Mouse (Mus musculus): ENCODE data around the gene Prep.

The Prep gene

DNA sequence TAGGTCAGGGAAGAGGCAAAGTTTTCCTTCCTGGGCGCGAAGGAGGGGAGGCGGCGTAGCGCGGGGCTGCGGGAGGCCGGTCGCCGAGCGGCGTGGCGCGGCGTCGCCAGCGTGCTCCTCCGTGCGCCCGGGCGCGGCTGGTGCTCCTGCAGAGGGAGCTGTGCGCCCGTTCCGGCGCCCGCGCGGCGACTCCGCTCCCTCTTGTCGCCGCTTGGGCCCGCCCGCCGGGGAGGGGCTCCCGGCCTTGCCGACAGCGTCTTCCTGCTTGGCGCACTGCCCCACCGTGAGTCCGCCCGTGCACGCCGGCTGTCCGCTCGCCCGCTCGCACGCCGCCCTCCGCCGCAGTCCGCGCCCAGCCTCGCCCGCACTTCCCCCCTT is at the start of gene Prep:
Gene Prep (plus strand): TSS at position 273 of the 378 bp plus-strand sequence.
- DNase-seq: peak; percentile 93

DNA sequence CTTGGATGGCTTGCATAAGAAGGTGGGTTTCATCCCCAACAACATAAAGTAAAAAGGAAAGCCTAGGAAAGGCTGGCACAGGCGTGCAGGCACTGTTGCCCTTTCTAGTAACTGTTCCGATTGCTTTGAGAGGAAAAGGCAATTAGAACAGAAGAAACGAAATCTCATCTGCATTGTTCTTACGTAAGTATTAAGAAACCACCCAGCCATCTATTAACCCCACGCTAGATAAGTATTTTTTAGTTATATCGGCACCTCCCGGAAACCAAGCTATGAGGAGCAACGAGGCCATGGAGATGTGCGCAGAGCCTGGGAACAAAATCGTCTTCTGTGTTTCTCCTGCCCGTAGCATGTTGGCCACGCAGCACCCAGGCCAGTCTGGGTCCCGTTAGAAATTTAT is 49.7 kb upstream of the Prep start:
- no peak for DNase-seq

DNA sequence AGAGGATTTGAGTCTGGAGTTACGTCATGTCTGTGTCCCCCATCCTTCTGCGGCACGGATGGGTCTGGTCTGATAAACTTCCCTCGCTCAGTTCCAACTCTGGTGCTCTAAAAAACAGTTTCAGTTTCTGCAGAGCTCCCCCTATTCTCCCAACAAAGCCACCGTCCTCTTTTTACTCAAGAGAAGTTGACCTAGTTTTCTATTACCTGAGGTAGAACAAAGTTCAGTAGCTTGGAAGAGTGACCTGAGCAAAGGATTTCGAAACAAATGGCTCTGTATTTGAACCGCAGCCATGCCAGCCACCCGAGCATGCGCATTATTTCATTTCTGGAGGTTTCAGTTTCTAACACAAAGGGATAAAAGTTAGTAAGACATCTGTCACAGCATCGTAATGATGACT is 49.2 kb upstream of the Prep start:
- DNase-seq: peak; percentile 66

DNA sequence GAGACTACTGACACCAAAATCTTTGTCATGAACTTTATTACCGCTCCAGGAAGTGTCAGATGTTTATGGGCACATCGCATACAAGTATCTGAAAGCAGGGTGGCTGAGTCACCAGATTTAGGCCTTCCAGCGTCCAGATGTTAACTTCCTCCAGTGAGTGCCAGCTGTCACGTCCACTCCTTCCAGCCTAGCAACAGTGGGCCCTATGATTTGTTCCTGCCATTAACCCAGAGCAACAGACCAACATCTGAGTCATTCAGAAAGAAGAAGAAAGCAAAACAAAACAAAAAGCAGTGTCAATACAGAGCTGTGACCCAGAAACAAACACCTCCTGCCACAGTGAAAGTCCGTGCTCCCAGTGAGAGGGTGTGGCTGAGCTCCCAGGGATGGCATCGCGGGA is 47.6 kb upstream of the Prep start:
- DNase-seq: no peak

DNA sequence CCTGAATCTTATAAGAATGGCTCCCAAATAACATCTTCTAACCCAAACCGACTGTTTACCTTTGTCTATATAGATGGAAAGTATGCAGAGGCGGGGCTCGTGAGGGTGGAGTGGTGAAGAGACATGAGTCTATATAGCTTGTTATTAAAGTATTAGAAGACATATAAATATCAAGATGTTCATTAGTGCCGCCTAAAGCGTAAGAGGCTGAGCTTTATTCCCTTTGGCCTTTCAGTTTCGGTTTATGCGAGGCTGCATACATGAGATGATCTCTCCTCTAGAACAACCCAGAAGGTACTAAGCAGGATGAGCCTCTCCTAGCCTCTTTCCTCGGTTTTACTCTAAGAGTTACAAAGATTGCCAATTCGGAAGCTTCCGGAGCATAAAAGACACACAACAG is 47.2 kb upstream of the Prep start:
- DNase-seq: no peak

DNA sequence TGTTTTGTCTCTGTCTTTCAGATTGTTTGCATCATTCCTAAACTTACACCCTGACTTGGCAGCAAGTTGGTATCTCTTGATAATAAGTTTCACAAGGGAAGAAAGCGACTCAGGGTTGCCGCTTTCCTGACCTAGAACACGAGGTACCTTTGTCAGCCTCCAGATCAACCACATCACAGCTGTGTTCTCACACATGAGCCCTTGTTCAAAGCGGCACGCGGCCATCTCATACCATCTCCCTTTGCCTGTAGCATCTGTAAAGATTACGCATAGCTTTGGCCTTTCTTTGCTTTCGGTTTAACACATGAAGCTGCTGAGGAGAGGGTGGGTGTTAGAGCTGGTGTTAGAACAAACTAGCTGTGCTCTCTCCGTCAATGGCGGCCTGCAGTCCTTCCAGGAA is 46.7 kb upstream of the Prep start:
- no peak for DNase-seq

DNA sequence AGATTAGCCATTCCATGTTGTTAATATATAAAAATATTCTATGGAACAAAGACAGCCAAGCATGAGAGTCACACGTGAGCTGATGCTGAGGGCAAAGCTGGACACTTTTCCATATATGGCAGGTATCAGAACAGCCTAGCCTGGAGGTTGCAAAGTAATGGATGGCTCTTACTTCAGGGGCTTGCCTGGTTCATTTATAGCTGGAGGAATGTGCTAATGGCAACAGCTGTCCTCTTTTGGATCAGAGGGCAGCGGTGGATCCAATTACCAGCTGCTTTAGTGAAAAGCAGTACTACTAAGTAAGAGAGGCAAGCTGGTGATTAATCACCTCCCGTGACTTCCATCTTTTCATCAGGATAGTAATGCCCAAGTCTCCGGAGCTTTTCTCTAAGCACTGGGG is 41.8 kb upstream of the Prep start:
- DNase-seq: no peak

DNA sequence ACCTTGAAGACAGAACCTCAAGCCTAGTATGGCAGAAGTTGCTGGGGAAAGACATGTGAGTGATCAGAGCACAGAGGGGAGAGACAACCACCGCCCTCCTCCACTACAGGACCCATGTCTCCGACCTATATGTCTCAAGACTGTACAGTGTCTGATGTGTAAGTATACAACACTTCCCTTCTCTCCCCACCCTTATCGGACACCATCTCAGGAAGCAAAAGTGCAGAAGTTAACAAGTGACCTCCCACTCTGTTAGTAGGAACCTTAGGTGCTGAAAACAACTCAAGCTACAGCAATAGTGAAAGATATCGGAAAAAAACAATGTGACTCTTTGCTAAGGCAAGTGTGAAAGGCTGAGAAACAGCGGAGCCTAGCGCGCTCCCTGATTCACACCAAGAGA is 40.1 kb upstream of the Prep start:
- DNase-seq: no peak

DNA sequence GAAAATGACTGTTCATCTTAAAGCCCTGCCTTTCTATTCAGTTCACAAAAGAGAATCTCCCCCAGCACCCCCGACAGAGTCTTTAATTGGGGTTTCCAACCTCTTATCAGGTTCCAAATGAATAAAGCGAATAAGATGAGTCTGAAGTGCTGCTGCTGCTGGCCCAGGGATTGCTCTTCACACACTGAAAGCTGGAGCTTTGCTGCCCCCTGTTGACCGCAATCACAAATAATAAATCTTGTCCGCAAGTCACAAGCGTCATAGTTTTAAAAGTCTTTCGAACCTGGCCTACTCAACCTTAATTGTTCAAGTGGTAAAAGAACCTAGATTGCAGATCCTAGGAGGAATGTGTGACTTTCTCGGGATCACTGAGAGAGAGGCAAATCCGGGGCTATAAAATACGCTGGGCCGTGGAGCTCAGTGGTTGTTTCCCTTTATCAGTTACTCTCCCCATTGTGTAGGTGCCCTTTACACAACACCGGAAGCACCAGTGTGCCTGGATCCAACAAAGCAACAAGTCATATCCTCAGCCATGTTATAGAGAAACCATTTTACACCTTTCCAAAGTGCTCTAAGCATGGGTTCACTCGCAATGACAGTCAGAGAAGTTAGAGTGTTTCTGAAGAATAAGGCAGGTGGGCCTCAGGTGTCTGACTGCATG is 21.6 kb upstream of the Prep start:
- DNase-seq: peak; percentile 77

DNA sequence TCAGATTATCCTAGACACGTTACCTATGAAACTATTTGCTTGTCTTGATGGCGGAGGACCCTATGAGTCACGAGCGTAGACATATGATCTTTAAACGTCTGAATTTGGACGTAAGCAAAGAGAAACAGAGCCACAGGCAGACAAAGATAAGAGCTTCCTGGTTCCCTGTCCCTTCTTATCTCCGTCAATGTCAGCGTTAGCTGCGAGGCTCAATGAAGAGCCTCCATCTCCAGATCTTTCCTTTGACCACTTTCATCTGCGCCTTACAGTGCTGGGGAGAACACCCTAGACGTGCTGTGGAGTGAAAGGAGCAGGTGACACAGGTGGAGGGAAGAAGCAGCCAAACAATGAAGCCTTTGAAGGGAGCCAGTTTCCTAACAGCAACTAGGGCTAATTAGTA is 18.8 kb upstream of the Prep start:
- no peak for DNase-seq

DNA sequence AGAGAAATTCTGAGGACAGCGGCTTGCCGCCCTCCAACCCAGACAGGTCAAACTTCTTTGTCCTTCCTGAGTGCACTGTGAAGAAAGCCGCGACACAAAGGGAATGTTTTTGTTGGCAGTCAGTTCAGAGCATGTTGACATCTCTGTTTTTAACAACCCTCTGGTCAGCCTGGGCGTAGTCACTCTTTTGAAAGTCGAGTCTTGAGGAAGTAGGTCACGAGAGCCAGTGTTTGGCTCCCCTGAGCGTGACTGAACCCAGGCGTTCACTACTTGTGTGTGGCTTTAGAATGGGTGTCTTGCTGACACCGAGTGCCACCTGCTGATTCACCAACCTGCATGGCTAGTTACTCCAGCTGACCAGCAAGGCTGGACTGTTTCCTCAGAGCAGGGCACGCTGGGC is 18.4 kb upstream of the Prep start:
- peak; percentile 50 for DNase-seq

DNA sequence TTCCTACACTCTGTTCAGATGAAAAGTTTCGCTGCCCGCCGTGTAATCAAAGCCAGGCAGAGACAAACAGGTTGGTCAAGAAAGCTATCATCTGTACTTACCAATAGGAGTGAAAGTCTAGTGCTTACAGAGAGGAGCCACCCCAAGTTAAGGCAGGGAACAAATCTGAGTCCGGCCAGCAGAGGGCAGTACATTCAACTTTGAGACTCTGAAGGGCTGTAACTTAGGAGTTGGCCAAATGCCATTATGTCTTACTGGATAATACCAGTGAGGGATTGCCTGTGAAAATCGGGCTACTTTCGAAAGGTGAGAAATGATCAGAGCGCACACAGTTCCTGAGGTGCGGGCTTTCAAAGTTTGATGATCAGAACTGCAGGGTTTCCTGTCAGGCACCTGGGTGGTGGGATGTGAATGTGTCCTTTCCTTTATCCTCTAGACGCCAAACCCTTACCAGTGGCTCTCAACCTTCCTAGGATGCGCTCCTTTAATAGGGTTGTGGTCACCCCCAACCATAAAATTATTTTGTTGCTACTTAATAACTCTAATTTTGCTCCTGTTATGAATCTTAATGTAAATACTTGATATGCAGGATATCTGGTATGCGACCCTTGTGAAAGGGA is 15.8 kb upstream of the Prep start:
- DNase-seq: peak; percentile 83

DNA sequence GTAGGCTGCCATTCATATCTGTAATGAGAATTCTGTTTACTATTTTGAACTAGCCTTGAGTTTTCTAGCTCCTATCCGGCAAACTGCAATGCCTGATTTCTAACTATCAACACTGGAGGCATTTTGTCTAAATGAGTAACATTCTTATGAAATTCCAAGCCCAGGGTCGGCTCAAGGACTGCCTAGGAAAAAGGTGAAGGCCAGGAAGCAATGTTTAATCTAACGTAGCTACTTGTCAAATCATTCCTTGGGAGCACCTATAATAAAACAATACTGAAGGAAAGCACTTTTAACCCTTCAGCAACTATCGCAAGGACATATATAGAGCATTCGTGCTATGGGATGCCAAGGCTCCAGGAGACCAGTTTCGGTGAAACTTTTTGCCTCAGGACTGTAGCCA is 8.6 kb upstream of the Prep start:
- no peak for DNase-seq

DNA sequence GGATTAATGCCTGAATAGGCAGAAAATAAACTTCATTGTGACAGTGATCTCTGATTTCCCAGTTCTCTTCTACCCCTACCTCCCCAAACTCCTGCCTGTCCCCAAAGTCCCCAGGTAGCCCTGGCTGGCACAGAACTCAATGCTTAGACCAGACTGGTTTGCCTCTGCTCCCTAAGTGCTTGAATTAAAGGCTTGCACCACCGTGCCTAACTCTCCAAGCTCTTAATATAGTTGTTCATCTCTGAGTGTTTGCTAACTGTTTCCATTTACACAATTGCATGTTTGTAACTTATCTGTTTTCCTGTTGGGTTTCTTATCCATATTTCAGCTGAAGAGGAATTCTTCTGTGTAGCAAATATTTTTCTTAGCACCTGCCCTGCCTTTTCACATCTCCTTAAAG is 6.2 kb upstream of the Prep start:
- DNase-seq: no peak

DNA sequence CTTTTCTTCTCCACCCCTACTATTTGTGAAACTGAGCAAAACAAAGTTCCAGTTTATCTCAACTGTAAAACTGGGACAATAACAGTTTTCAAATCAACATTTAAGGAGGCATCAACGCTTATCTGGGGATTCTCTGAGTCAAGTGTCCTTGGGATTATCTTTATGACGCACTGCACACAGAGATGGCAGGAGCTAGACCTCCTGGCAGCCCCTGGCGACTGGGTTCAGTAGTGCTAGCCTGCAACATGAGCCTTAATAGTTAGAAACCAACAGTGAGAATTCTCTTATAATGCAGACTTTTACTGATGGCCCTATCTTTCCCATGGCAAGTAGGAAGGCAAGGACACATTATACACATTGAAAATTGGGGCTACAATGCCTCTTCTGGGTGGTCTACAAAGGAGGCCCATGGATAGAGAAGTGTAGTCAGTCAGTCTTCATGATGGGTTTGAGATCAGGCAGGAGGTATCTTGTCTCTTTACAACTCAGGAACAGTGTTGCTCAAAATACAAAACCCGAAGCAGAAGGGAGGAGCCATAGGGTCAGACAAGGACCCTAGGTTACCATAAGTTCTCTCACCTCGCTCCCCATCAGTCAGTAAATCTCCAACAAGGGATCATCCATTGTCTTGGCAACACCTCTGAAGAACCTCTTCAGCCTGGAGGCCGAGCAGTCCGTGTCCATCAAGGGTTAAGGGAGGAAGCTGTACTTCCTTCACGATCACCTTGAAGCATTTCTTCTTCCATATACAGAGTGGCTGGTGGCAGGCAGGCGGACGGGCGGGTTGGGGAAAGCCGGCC is 672 bp upstream of the Prep start:
- no peak for DNase-seq

DNA sequence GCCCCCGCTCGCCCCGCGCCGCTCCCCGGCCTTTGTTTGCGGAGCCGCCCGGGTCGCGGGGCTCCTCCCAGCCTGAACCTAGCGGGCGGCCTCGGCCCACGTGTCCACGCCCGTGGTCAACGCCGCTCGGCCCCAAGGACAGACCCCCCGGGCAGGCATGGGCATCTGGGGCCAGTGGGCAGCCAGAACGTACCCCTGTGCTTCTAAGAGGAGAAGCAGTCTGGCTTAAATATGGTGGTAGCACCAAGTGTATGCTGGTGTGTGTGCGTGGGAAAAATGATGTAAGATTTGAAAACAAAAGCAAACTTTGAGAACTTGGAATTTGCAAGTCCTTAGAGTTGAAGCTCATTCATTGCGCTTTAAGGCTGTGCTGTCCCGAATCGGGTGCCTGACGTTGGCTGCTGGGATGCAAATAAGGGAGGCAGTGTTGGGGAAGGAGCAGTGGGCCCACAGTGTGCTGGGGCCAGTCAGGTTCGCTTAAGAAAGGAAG is 478 bp downstream of the Prep start:
- DNase-seq: peak; percentile 19

DNA sequence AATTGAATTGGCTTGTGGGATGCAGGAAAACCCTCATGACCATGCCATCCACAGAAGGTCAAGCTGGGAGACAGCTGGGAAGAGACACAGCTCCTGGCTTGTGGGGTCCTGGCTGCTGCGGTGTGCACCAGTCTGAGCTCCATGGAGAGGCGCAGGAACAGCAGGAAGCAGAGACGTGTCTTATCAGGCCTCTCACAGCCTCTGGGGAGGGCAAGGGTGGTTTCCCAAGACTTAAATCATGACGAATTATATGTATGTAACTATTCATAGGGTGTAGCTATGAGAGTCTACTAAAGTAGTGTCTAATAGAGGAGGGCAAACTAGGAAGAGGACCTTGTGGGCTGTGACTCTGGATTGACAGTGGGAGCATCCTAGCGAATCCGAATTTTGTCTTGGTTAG is 2.6 kb downstream of the Prep start:
- no peak for DNase-seq

DNA sequence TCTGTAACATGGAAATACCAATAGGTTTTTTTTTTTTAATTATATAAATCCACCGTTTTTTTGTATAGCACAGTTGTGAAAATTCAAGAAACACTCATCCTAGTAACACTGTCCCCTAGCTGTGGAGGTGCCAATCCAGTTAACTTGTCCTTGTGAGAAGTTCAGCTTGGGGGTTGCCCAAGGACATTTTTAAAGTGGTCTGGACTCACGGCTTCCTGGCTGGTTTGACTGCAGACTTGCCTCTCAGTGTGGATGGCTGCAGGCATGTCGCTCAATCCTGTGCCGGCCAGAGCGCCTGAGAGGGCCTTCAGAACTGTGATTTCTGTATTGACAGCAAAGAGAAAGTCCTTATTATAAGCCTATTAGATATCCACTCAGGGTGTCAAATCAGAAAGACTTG is 3.4 kb downstream of the Prep start:
- no peak for DNase-seq

DNA sequence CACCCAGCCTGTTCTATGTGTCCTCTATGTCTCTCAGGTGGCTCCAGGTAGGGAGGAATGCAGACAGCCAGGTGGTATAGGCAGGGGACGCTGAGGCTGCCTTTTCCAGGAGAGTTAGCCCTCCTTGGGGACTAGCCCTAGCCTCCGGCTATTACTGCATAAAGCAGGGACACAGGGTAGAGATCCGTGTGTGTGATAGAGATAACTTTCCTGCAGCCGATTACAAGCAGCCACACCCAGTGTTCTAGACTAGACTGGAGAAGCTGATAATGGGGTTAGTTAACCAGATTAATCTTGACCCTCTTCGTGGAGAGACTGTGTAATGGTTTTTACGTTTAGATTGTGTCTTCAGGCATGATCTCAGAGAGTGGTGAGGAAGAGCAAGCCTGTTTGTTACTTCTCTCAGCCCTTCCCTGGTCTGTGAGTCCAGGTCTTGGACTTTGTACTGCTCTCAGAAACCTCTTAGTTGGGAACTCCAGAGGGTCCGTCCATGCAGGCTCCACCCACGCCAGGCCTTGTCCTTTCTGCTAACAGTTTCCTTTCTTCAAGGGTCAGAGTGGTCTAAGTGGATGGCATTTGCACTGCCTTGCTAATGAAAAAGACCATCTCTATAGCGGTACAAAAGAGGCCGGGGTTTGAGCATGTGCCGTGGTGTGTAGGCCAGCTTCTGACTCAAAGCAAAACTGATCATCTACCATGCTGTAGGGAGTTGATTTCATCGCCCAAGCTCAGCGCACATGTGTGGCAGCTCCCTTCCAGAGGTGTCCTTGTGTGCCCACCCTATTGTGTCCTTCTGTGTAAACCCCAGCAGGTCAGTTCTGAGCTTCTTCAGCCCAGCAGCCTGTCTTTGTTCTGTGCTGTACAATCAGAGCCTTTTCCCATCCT is 4.2 kb downstream of the Prep start:
- peak; percentile 47 for DNase-seq

DNA sequence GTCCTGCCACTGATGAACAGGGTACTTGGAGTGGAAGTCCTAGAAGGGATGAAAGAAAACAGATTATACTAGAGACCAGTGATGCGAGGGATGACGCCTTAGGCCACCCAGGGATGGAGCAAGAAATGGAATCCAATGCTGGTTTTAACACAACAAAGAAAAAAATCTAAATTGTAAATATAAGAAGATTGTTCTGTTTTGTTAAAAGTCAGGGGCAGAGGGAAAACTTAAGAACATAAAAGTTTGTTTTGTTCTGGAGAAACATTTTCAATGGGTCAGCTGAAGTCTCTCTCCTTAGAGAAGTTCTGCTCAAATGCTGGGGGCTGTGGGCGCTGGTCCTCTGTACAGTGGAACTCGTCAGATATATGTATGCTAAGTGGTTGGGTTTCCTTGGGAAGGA is 5.3 kb downstream of the Prep start:
- DNase-seq: no peak

DNA sequence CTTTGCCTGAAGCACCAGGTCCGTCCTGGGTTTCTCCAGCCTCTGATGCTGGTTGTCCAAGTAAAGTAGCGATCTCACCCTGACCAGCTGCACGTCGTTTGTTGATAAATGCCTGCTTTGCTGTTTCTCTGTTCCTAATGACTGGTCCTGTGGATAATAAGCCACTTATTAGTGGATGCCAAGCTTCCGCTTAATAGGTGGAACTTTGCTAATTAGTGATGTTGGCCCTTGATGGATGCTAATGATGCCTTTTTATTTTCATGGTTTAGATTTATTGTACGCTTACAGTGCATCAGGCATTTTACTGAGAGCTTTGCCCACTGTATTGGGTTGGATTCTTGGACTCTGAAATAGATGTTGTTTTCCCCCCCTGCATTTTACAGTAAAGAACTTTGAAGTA is 7.5 kb downstream of the Prep start:
- no peak for DNase-seq

DNA sequence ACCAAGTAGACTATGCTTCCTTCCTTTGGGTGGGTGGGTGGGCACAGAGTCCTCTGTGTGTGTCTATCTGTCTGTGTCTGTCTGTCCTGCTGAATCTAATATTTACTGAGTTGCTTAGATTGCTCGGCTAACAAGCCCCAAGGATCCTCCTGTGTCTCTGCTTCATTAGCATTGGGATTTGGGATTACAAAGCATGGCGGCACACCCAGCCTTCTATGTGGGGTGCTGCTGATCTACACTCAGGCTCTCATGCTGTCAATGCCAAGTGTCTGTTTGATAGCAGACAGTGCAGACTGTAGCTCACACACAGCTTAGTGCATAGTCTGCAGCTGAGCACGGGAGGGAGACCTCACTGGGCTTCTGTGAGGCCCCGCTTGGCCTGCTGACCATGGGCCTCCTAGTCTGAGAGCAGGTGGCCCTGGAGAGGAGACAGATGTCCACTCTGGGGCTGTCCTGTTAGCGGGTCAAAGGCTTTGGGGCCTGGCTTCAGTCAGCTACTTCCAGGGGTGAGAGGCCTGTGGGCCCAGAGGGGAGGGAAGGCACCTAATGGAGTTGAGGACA is 8.6 kb downstream of the Prep start:
- DNase-seq: no peak

DNA sequence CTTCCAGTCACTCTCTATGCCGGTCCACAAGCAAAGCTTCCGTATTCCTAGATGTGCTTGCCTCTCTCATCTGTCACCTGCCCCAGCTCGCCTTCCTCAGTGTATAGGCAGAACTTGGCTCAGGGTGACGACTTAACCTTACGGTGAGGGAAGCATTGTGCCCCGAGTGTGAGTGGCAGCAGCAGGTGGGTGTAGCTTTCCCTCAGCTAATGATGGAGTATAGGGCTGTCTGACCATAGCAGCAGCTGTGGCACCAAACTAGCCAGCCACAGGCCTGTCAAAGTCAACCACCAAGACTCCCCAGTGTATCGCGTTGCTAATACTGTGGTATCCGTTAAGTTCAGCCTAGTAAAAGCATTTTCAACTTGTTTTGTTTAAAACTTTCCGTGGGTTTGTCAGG is 9.6 kb downstream of the Prep start:
- no peak for DNase-seq
